Mouse (Mus musculus) neural tube, embryonic 12.5 days (tissue): ENCODE measurements at regions not wholly inside any gene's neighbourhood (a gene's known extent, or its start where the extent isn't known, plus 50 kb on each side); places are given as distances from the start of the nearest gene placed in this dataset.
"Not testable (repeated sequence)": the region's sequence is repeated elsewhere in the genome, so short reads cannot be mapped to it uniquely, and the experiment has no call there.

Experiments
- ATAC-seq: fragments of 200-750 bp; cut with Nextera tagmentation; 2 replicates; pipeline ENCODE4 v1.8.0; 2017; ENCODE audit warnings: low read depth, mild to moderate bottlenecking, moderate TSS enrichment, moderate library complexity; ENCODE audit not compliant: low FRiP score
- H3K27ac ChIP-seq: fragments of 300-500 bp; sonication (generic); 2 replicates; pipeline ENCODE4 v1.5.1; 2016
- H3K27me3 ChIP-seq: fragments of 300-500 bp; sonication (generic); replicated peaks from 2 replicates; pipeline ENCODE4 v1.6.1; 2016; ENCODE audit warnings: mild to moderate bottlenecking
- H3K36me3 ChIP-seq: fragments of 300-500 bp; sonication (generic); 2 replicates; pipeline ENCODE4 v1.6.1; 2016; ENCODE audit warnings: mild to moderate bottlenecking
- H3K4me1 ChIP-seq: fragments of 300-500 bp; sonication (generic); 2 replicates; pipeline ENCODE4 v1.6.1; 2016
- H3K4me2 ChIP-seq: fragments of 300-500 bp; sonication (generic); replicated peaks from 2 replicates; pipeline ENCODE4 v1.6.1; 2016; ENCODE audit warnings: mild to moderate bottlenecking
- H3K4me3 ChIP-seq: fragments of 300-500 bp; sonication (generic); 2 replicates; pipeline ENCODE4 v1.5.1; 2016
- H3K9ac ChIP-seq: fragments of 300-500 bp; sonication (generic); 2 replicates; pipeline ENCODE4 v1.6.1; 2016; ENCODE audit warnings: mild to moderate bottlenecking
- H3K9me3 ChIP-seq: fragments of 300-500 bp; sonication (generic); 2 replicates; pipeline ENCODE4 v1.6.1; 2016; ENCODE audit warnings: mild to moderate bottlenecking
- WGBS: fragments of 180-500 bp; shearing (Covaris S2); methylation state at CpG from one replicate; pipeline ENCODE4 v1.1.7; 2016; 5-methylcytosine and 5-hydroxymethylcytosine counted together

DNA sequence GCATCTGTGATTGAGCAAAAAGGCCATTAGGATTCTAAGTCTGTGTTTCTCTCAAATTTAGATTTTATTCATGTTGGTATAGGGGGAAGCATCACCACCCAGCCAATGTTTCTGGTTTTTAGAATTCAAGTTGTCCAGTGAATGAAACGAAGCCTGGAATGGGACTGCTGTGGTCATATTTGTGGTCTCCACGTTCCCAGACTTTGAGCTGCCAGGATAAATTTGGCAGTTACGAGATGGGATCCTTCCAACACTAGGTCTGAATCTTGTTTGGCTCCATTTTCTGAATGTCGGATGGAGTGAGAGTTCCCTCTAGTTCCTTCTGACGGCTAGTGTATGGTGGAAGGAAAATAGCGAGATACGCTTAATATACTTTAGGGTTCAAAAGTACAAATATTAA is 1014.8 kb downstream of the Adgrl3 start:
- WGBS = 91% methylated on average over 7 of the region's 7 CpGs
- Histone ChIP-seq H3K9ac (no peak overlapping the region), H3K27me3 (no peaks in the 10 kb centered on the region)

DNA sequence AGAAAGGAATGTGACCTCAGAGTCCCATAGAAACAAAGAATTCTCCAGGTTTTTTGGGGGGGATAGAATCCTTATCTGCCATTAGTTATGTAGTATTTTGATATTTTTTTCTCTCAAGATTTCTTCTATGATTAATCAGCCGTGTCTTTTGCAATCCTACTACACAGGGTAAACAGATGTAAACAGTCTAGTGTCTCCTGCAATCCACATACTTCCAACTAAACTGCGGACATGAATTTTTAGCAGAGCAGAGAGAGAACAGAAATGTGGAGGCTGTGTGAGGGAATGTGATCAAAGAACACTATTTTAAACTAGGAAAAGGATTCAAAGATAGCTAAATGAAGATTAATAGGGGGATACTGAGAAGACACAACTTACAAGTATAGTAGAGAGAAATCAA is 1026.2 kb downstream of the Adgrl3 start:
- Histone ChIP-seq H3K4me3 (no peak overlapping the region), H3K9me3 (no peaks in the 10 kb centered on the region), H3K4me2 (no peak overlapping the region), H3K27ac (no peak overlapping the region), H3K9ac (no peak overlapping the region), H3K27me3 (no peaks in the 10 kb centered on the region), H3K4me1 (no peaks in the 10 kb centered on the region), H3K36me3 (no peaks in the 10 kb centered on the region)
- ATAC-seq = no peak
- WGBS = 82% methylated on average over 2 of the region's 2 CpGs

More for the DNA sequence above, 1014.8 kb downstream of the Adgrl3 start:
- ATAC-seq = no peak
- Histone ChIP-seq H3K27ac (no peak overlapping the region), H3K9me3 (no peaks in the 10 kb centered on the region), H3K4me3 (no peak overlapping the region), H3K4me2 (no peak overlapping the region), H3K4me1 (no peaks in the 10 kb centered on the region), H3K36me3 (no peaks in the 10 kb centered on the region)

DNA sequence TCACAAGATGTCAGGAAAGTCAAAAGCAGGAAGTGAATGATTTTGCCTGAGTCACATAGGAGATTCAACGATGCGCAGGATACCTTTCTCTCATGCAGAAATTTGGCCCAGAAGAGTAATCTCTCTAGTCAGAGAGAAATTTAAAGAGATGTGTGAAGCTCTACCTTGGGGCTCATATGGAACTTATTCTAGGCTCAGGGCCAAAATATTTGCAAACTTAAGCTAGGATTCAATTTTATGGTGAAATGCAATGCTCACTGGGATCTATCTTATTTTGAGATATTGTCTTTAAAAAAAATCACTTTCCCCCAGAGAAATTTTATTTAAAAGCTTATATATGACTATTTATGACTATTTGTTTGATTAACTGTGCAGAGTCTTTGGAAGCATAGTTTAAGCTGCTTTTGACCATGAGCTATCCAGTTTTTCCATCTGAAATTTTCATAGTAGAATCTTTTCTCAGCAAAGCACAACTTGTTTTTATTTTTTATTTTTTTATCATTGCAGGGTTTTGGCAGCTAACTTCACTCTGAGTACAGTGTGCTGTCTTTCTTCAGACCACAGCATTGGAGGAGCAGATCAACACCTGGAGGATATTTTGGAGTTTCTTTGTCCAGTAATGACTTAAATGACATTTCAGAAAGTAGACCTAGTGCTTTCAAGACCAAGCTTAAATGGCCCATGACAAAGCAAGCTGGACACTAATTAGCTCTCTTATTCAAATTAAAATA is 1039.3 kb downstream of the Adgrl3 start:
- no peak overlapping the region for H3K9ac ChIP-seq
- no peak overlapping the region for H3K4me3 ChIP-seq
- H3K36me3 ChIP-seq = no peaks in the 10 kb centered on the region
- H3K27ac ChIP-seq = no peak overlapping the region
- 87% methylated on average over 2 of the region's 2 CpGs for WGBS
- H3K4me2 ChIP-seq = no peak overlapping the region
- no peak for ATAC-seq
- no peaks in the 10 kb centered on the region for H3K27me3 ChIP-seq
- H3K9me3 ChIP-seq = 0 out of 2 replicates have a peak, but pooled peaks cover 3% of the 10 kb centered on the region
- H3K4me1 ChIP-seq = no peaks in the 10 kb centered on the region

DNA sequence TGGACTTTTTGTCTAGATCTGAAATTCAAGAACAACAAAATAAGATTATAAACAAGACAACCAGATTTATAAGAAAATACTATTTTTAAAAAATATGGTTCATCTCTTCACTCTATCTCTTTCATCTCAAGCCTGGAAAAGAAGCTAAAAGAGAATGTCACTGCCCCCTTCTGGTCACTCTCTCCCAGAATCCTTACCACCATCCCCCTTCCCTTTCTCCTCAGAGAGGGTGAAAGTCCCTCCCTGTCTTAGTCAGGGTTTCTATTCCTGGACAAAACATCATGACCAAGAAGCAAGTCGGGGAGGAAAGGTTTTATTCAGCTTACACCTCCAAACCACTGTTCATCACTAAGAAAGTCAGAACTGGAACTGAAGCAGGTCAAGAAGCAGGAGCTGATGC is 1040.7 kb downstream of the Adgrl3 start:
- no peak for ATAC-seq
- 68% methylated on average over 1 of the region's 1 CpGs for WGBS
- Histone ChIP-seq H3K27ac (no peak overlapping the region), H3K4me1 (no peaks in the 10 kb centered on the region), H3K4me2 (no peak overlapping the region), H3K36me3 (no peaks in the 10 kb centered on the region), H3K27me3 (no peaks in the 10 kb centered on the region), H3K9ac (no peak overlapping the region), H3K4me3 (no peak overlapping the region), H3K9me3 (0 out of 2 replicates have a peak, but pooled peaks cover 3% of the 10 kb centered on the region)

DNA sequence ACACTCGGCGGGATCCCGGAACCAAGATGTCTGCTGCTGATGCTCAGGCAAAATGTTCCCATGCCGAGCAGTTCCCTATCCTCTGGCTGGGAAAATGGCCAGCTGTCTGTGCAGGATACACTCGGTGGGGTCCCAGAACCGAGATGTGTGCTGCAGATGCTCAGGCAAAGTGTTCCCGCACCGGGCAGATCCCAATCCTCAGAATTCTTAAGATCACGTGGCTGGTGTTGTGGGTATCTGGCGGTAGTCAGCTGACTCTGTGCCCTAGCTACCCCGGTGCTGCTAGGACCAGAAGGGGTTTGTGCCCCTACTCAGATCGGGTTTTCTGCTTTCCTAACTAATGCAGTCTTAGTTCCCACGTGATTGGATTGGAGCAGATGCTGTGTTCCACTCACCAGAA is 1049.3 kb downstream of the Adgrl3 start:
- not testable (repeated sequence) for H3K4me1 ChIP-seq, H3K27me3 ChIP-seq, H3K4me2 ChIP-seq, H3K27ac ChIP-seq, H3K9me3 ChIP-seq, H3K9ac ChIP-seq, ATAC-seq, H3K4me3 ChIP-seq, H3K36me3 ChIP-seq
- 88% methylated on average over 13 of the region's 13 CpGs for WGBS

DNA sequence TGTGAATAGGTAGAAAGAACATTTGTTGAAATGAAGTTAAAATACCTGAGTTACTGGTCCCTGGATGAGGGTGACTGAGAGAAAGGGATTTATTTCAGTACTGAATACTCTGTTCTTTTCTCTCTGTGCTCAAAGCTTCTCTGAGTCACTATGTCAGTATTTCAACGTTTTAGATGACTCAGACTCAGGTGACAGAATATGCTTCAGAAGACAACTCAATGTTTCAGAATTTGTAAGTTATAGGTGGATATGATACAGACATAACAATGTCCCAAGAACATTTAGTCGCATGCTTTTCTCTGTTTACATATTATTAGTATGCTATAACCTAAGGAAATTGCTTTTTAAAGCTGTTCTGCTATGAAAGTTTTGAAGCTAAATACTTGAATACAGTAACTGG is 1069.5 kb downstream of the Adgrl3 start:
- Histone ChIP-seq H3K27ac (no peak overlapping the region), H3K4me3 (no peak overlapping the region), H3K4me2 (no peak overlapping the region), H3K9me3 (no peaks in the 10 kb centered on the region), H3K4me1 (no peaks in the 10 kb centered on the region), H3K36me3 (no peaks in the 10 kb centered on the region), H3K27me3 (no peaks in the 10 kb centered on the region), H3K9ac (no peak overlapping the region)
- WGBS = 85% methylated on average over 2 of the region's 2 CpGs
- no peak for ATAC-seq

DNA sequence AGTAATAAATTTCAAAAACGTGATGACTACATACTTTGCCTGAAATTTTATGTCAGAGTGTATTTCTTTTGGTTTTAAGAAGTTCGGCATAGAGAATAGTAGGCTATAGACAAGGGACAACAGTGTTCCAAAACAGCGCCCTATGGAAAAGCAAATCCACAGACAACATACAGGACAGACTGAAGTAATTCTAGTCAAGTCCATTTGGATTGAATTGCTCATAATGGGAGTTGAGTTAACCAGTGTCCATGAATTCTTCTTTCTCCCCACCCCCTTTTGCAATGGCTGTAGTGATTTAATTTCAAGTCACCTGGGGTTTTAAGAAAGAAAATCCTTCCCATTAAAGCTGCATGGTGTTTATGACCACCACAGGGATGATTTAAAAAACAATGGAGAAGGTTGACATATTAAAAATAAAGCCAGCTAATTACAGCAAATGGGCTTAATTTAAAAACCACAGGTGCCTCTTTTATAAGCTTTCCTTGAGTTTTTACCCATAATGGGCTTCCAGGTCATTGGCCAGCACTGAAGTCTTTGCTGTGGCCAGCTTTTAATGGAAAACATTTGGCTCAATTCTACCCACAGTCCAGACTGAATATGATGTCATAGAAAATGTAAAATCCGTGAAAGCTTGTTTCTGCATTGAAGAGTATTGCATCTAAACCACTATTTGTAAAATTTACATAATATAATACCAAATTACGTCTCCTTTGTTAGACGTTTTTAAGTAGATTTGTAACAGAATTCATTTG is 1083.3 kb downstream of the Adgrl3 start:
- Histone ChIP-seq H3K36me3 (no peaks in the 10 kb centered on the region), H3K9me3 (no peaks in the 10 kb centered on the region), H3K4me3 (no peak overlapping the region), H3K4me2 (no peak overlapping the region), H3K27ac (no peak overlapping the region), H3K9ac (no peak overlapping the region), H3K4me1 (no peaks in the 10 kb centered on the region), H3K27me3 (no peaks in the 10 kb centered on the region)
- 84% methylated on average over 6 of the region's 6 CpGs for WGBS
- ATAC-seq = no peak

DNA sequence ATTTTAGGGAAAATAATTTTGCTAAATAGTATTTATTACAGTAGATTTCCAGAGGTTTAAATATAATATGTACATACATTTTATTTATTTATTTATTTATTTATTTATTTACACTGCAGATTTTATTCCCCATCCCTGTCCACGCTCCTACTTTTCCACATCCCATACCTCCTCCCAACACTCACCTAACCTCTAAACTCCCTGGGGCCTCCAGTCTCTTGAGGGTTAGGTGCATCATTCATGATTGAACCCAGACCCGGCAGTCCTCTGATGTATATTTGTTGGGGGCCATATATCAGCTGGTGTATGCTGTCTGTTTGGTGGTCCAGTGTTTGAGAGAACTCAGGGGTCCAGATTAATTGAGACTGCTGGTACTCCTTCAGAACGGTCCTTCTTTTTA is 1083.9 kb downstream of the Adgrl3 start:
- WGBS = 87% methylated on average over 3 of the region's 3 CpGs
- Histone ChIP-seq H3K9ac (no peak overlapping the region), H3K9me3 (no peaks in the 10 kb centered on the region), H3K36me3 (no peaks in the 10 kb centered on the region), H3K4me1 (no peaks in the 10 kb centered on the region), H3K4me2 (no peak overlapping the region), H3K27me3 (no peaks in the 10 kb centered on the region), H3K4me3 (no peak overlapping the region), H3K27ac (no peak overlapping the region)
- ATAC-seq = no peak

DNA sequence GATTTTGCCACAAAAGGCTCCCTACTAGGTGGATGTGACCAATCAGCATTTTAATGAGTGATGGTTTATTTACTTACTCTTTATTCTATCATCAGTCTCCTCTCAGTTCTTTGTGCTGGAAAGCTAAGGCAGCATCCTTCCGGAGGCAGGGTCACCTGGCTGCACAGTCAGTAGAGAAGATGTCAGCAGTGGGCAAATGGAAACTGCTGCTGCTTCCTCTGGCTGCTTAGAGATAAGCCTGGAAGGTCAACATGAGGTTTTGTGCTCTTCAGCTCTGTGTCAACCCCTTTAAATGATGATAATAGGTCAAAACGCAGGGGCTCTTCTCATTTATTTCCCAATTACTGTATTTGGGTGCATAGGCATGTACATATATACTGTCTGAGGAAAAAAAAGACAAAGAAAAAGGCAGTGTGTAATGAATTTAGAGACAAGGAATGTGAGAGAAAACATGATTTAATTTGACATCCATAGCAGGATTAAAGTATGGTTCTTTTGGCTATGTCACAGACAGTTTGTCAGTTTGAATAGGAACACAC is 1106.1 kb downstream of the Adgrl3 start:
- H3K27ac ChIP-seq = no peak overlapping the region
- 62% methylated on average over 2 of the region's 2 CpGs for WGBS
- no peak overlapping the region for H3K4me2 ChIP-seq
- H3K9ac ChIP-seq = no peak overlapping the region
- H3K27me3 ChIP-seq = no peaks in the 10 kb centered on the region
- H3K9me3 ChIP-seq = no peaks in the 10 kb centered on the region
- H3K4me1 ChIP-seq = no peaks in the 10 kb centered on the region
- no peak for ATAC-seq
- no peaks in the 10 kb centered on the region for H3K36me3 ChIP-seq
- H3K4me3 ChIP-seq = no peak overlapping the region

DNA sequence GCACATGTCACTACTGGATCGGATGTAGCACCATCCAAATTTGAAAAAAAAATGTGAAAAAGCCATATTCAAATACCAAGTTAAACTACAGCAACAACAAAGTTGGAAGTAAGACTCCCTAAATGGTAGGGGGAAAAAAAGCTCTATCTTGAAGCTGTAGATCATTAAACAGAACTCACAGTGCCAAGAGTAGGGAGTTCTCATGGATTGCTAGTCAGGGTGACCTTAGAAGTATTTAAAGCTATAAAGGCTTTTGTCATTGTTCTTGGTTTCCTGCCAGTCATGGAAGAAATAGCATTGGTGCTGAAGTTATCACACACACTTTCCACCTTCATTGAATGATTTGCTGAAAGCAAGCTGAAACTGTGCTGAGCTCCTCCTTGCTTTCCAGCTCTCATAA is 1122.1 kb downstream of the Adgrl3 start:
- Histone ChIP-seq H3K36me3 (no peaks in the 10 kb centered on the region), H3K4me2 (no peak overlapping the region), H3K4me3 (no peak overlapping the region), H3K9ac (no peak overlapping the region), H3K9me3 (no peaks in the 10 kb centered on the region), H3K4me1 (no peaks in the 10 kb centered on the region), H3K27me3 (no peaks in the 10 kb centered on the region), H3K27ac (no peak overlapping the region)
- WGBS = 91% methylated on average over 1 of the region's 1 CpGs
- ATAC-seq = no peak
